ENCODE assay signal across 8 mouse cellular contexts in the genomic region with DNA sequence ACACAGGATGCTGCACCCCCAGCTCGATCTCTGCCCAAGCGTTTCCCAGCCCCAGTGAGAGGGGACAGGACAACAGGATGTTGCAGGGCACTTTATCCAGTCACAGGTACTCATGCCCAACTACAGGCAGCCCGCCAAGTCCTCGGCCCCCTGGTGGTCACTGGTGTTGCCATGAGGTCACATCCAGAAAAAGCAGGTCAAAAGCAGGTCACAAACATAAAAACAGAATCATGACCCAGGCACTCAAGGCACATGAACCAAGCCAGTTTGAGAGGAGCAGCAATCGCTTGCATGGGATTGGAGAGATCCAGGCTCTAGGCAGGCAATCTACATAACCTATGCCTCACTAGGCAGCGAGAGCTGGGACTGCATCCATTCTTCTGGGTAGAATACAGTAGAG. TPM values are rescaled to one million over a fixed set of nuclear protein-coding genes. Genes with fewer than 3 reads are reported as not detected.
DNase-seq lines count a peak whose midpoint lies in the region; ATAC-seq and TF ChIP-seq lines count a peak whose summit lies in the region.

No protein-coding gene starts in this region.

- no peak overlapping the region for H3K9ac ChIP-seq in hindbrain, embryonic 11.5 days (ENCODE audit: low read depth, low read length)
- H3K9ac ChIP-seq in liver, adult 2 months (ENCODE audit: low read depth, low read length): no peak overlapping the region

- intact Hi-C loops in heart, postnatal 25 days (cut with DNase I): no loop called here

- no peaks in the 10 kb centered on the region for H3K9me3 ChIP-seq in hindbrain, embryonic 11.5 days (ENCODE audit: control insufficient read depth, low read length)

- H3K4me3 ChIP-seq in cortical plate, adult 2 months (ENCODE audit: insufficient read depth, low read length): no peak overlapping the region
- H3K4me3 ChIP-seq in hindbrain, embryonic 11.5 days (ENCODE audit: low read depth, low read length): no peak overlapping the region
- no peak overlapping the region for H3K4me3 ChIP-seq in liver, adult 2 months (ENCODE audit: insufficient read depth, low read depth, low read length)

- no peaks in the 10 kb centered on the region; the same call in 1 of the 2 replicates for H3K79me2 ChIP-seq in liver, adult 2 months (ENCODE audit: control insufficient read depth, insufficient read depth, low read length)

- no peaks in the 10 kb centered on the region for H3K36me3 ChIP-seq in hindbrain, embryonic 11.5 days (ENCODE audit: control insufficient read depth, insufficient read depth, low read length)
- H3K36me3 ChIP-seq in liver, adult 2 months (ENCODE audit: control insufficient read depth, insufficient read depth, low read length): peaks cover 21% of the 10 kb centered on the region

- no peak for TF ChIP-seq POLR2A in cortical plate, adult 2 months (IDR thresholded peaks at IDR 0.05; ENCODE audit: extremely low read depth, insufficient read depth, low read length)
- no peak for TF ChIP-seq POLR2A in liver, adult 2 months (IDR thresholded peaks at IDR 0.05; ENCODE audit: extremely low read depth, insufficient read depth, low read length)

- H3K27me3 ChIP-seq in hindbrain, embryonic 11.5 days (ENCODE audit: control insufficient read depth, insufficient read depth, low read length): no peaks in the 10 kb centered on the region
- no peaks in the 10 kb centered on the region for H3K27me3 ChIP-seq in liver, adult 2 months (ENCODE audit: control insufficient read depth, insufficient read depth, low read length)

- DNase-seq in heart, adult 11 months: peak; percentile 91
- no peak for DNase-seq in heart, postnatal 25 days (ENCODE audit: low spot score)
- peak; percentile 81 for DNase-seq in Muller cell, postnatal 12 days (ENCODE audit: inconsistent ontology term)
- DNase-seq in hindbrain, embryonic 11.5 days (ENCODE audit: low spot score): peak; percentile 45
- peak; percentile 60 for DNase-seq in liver, adult 2 months (ENCODE audit: extremely low read depth, low read depth, low spot score)
- peak; percentile 36 for DNase-seq in neural tube, embryonic 10.5 days (ENCODE audit: extremely low spot score, low spot score)
- DNase-seq in right cerebral cortex, adult 18-20 months: no peak

- H3K4me2 ChIP-seq in hindbrain, embryonic 11.5 days (replicated peaks; ENCODE audit: low read depth, low read length): no peak overlapping the region

- no peak for ATAC-seq in hindbrain, embryonic 11.5 days (ENCODE audit: low FRiP score)

- 48% methylated on average over 6 of the region's 6 CpGs for WGBS in hindbrain, embryonic 11.5 days
- 10% methylated on average over 6 of the region's 6 CpGs for WGBS in liver, adult 2 months

- 0 out of 2 replicates have a peak, but pooled peaks have one; percentile 11 for TF ChIP-seq CTCF in cortical plate, adult 2 months (IDR thresholded peaks at IDR 0.05; ENCODE audit: extremely low read depth, insufficient read depth, low read length)
- TF ChIP-seq CTCF in liver, adult 2 months (IDR thresholded peaks at IDR 0.05; ENCODE audit: low read depth, low read length): peak; percentile 69

- peaks cover 2% of the 10 kb centered on the region; the same call in 1 of the 2 replicates for H3K4me1 ChIP-seq in cortical plate, adult 2 months (ENCODE audit: control insufficient read depth, insufficient read depth, low read length)
- H3K4me1 ChIP-seq in hindbrain, embryonic 11.5 days (replicated peaks; ENCODE audit: control insufficient read depth, insufficient read depth, low read length): no peaks in the 10 kb centered on the region; the same call in 1 of the 2 replicates
- H3K4me1 ChIP-seq in liver, adult 2 months (ENCODE audit: control insufficient read depth, insufficient read depth, low read length): peaks cover 10% of the 10 kb centered on the region

- no peak overlapping the region for H3K27ac ChIP-seq in cortical plate, adult 2 months (ENCODE audit: insufficient read depth, low read length)
- no peak overlapping the region for H3K27ac ChIP-seq in hindbrain, embryonic 11.5 days (ENCODE audit: low read depth, low read length)
- H3K27ac ChIP-seq in liver, adult 2 months (replicated peaks; ENCODE audit: insufficient read depth, low read depth, low read length): no peak overlapping the region

RNA-seq across cellular contexts. Expression of a gene that starts 14.2 kb away (rescaled TPM):
- total RNA-seq in heart, postnatal 25 days (2021): 10 to 100 TPM in 1 of 2 experiments, 1 to 10 TPM in 1; 10.0 to 13.3 TPM
- 14.8 and 21.3 TPM in 2 replicates for polyA plus RNA-seq in cortical plate, adult 2 months (2012; rRNA removed)
- 0.62 and 1.3 TPM in 2 replicates for polyA plus RNA-seq in hindbrain, embryonic 11.5 days (2014; fragmentation: Nextera tagmentation; extraction: Ambion mirVana)
- total RNA-seq in liver, adult 2 months (2014; rRNA removed): 5.8 and 9.2 TPM in 2 replicates
- 9.7 and 10.4 TPM in 2 replicates for polyA plus RNA-seq in liver, adult 2 months (2012; rRNA removed)

RNA-seq across cellular contexts. Expression of a gene that starts 32.8 kb away (rescaled TPM):
- not detected for total RNA-seq in heart, postnatal 25 days (2021)
- polyA plus RNA-seq in cortical plate, adult 2 months (2012; rRNA removed): 0.26 and 0.63 TPM in 2 replicates
- 0.23 and 0.60 TPM in 2 replicates for polyA plus RNA-seq in hindbrain, embryonic 11.5 days (2014; fragmentation: Nextera tagmentation; extraction: Ambion mirVana)
- total RNA-seq in liver, adult 2 months (2014; rRNA removed): 0.07 TPM in 1 of 2 replicates, not detected in the other
- polyA plus RNA-seq in liver, adult 2 months (2012; rRNA removed): not detected in 2 replicates

RNA-seq across cellular contexts. Expression of a gene that starts 32.9 kb away (rescaled TPM):
- total RNA-seq in heart, postnatal 25 days (2021): 10 to 100 TPM; 28.1 to 31.5 TPM
- polyA plus RNA-seq in cortical plate, adult 2 months (2012; rRNA removed): 20.0 and 20.6 TPM in 2 replicates
- polyA plus RNA-seq in hindbrain, embryonic 11.5 days (2014; fragmentation: Nextera tagmentation; extraction: Ambion mirVana): 17.3 and 18.5 TPM in 2 replicates
- 10.9 and 11.5 TPM in 2 replicates for total RNA-seq in liver, adult 2 months (2014; rRNA removed)
- polyA plus RNA-seq in liver, adult 2 months (2012; rRNA removed): 18.1 and 20.7 TPM in 2 replicates

RNA-seq across cellular contexts. Expression of a gene that starts 53.2 kb away (rescaled TPM):
- total RNA-seq in heart, postnatal 25 days (2021): 100 to 1,000 TPM; 125 to 136 TPM
- polyA plus RNA-seq in cortical plate, adult 2 months (2012; rRNA removed): 0.04 TPM in 2 replicates
- polyA plus RNA-seq in hindbrain, embryonic 11.5 days (2014; fragmentation: Nextera tagmentation; extraction: Ambion mirVana): 0.04 TPM in 1 of 2 replicates, not detected in the other
- under 0.01 and 0.09 TPM in 2 replicates for total RNA-seq in liver, adult 2 months (2014; rRNA removed)
- 0.11 TPM in 2 replicates for polyA plus RNA-seq in liver, adult 2 months (2012; rRNA removed)

Comparison
In these comparisons a context has a peak if more than half of its experiments do, and no peak if none do; other contexts are left out.
1. DNase-seq: peak in heart, adult 11 months (single experiment), Muller cell, postnatal 12 days (single experiment), hindbrain, embryonic 11.5 days (single experiment), liver, adult 2 months (single experiment) and neural tube, embryonic 10.5 days (single experiment); none in heart, postnatal 25 days (single experiment) and right cerebral cortex, adult 18-20 months (single experiment).